Mouse (Mus musculus) c-Kit-negative CD71-positive TER-119-positive erythroid progenitor cells, embryonic 14.5 days (primary cell): ENCODE measurements around the gene Cd200.

Experiments
- DNase-seq: peaks from one replicate; pipeline ENCODE4 v3.0.0-alpha.2; 2013; ENCODE audit warnings: low read depth, low spot score

Gene Cd200

DNA sequence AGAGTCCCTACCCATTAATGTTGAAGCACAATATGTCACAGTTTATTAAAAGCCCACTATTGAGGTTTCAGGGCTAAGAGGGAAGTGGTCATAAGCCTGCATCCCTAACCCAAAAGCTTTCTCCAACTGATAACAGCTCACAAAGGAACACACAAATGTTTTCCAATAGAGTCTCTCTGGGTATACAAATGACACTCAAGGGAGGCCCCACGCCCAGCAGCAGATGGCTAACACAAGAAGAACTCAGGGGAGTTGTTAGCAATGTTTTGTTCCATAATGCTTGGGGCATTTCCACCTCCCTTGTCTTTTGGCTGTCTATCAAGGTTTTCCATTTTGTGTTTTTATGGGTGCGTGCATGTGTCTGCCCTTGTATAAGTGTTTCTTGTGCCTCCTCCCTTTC, 64.0 kb downstream of the Cd200 start:
- DNase-seq, result no peak

DNA sequence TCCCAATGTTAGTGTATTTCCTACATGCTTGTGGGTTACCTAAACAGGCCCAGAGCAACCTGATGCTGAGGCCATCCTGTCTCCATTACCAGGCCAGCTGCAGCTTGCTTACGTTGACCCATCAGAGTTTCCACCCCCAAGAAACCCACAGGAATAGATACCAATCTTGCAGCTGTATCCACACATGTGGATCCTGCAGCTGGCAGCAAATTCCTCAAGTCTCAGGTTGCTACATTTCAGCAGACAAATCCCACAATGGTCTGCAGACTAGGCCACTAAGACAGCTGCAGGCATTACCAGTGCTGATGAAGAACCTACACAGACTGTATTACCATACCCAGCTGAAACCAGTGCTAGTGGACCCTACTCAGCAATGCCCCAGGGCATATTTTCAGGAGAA, 72.4 kb downstream of the Cd200 start:
- no peak for DNase-seq

GRCm38 (mm10) chr16:45334891-45335290, 74.0 kb downstream of the Cd200 start:
- DNase-seq, result no peak

DNA sequence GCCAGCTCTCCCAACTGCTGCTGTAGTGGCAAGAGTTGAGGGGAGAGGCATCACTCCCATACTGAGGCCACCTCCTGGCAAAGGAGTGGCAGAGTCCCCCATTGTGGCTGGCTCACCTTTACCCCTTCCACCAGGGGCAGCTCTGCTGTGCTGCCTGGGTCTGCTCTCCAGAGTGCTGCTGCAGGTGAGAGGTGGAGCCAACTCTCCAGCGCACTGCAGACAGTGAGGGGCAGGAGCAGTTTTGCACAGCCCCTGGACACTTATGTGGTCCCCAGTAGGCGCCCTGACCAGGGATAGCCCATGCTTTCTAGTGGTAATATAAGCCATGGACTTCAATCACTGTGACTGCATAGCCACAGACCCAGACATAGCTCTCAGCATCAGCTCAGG, 74.5 kb downstream of the Cd200 start:
- no peak for DNase-seq

DNA sequence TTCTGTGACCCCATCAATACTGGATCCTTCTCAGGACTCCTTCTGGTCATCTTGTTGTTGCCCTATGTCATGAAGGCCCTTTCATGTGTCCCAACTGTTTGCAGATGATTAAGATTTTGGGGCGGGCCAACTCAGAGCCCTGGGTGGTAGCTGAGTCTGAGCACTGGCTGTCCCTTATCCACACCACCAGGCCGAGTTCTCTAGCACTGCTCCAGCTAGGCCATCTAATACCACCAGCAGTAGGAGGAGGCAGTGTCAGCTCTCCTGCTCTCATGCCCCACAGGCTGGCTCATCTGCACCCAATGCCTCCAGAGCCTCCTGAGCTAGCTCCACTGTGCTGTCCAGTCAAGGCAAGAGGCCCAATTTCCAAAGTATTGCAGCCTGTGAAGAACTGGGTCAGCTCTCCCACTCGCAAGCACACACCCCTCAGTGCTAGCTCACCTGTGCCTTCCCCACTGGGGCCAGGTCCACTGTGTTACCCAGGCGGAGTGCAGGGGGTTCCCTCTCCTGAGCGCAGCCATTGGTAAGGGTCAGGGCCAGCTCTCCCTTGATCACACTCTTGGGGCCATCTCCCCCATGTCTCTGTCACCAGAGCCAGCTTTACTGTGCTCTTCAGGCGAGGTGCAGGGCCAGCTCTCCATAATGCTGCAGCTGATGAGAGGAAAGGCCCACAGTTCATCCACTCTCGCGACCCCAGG, 75.0 kb downstream of the Cd200 start:
- no peak for DNase-seq

GRCm38 (mm10) chr16:45332591-45332990, 76.3 kb downstream of the Cd200 start:
- DNase-seq, result no peak
